Mouse (Mus musculus): ENCODE results near the gene Nfxl1.
"Not testable (repeated sequence)": the region's sequence is repeated elsewhere in the genome, so short reads cannot be mapped to it uniquely, and the experiment has no call there.

The Nfxl1 gene

GRCm38 (mm10) chr5:72559544-72560049, at the start of gene Nfxl1:
Gene Nfxl1, minus strand, starts transcription at chr5:72559684.
- DNase-seq (ENCODE audit: low spot score) = peak; percentile 98

- no peak for DNase-seq (ENCODE audit: low spot score)
Observed at GRCm38 (mm10) chr5:72603138-72603537, 43.7 kb upstream of the Nfxl1 start.

GRCm38 (mm10) chr5:72601006-72601405, 41.5 kb upstream of the Nfxl1 start:
- DNase-seq (ENCODE audit: low spot score) = peak; percentile 73

- DNase-seq (ENCODE audit: low spot score) = no peak
Observed at GRCm38 (mm10) chr5:72587192-72587681, 27.8 kb upstream of the Nfxl1 start, which contains the start of gene Gm5868. Gene Gm5868, minus strand, starts transcription at chr5:72587551.

DNA sequence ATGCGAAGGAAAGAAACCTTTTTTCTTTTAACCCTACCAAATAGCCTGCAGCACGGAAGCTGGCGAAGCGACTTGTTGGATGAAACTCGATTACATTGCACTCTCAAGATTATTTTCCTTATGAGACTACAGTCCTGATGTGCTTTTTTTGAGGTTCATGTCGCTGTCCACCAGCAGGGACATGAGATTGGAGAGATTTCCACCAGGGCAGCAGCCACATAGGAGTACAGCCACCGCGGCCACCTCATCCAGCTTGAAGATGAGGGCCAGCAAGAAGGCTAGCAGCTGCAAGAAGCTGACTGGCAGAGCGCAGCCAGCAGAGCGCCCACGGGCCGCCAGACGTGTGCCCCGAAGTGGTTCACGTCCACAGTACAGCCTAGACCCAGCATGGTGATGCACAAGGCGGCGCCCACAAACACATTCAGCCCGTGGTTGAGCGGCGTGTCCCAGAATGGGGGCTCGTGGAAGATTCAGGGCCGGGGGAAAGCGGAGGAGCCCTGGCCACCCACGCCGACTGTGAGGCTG, 27.2 kb upstream of the Nfxl1 start:
- not testable (repeated sequence) for DNase-seq (ENCODE audit: low spot score)

DNA sequence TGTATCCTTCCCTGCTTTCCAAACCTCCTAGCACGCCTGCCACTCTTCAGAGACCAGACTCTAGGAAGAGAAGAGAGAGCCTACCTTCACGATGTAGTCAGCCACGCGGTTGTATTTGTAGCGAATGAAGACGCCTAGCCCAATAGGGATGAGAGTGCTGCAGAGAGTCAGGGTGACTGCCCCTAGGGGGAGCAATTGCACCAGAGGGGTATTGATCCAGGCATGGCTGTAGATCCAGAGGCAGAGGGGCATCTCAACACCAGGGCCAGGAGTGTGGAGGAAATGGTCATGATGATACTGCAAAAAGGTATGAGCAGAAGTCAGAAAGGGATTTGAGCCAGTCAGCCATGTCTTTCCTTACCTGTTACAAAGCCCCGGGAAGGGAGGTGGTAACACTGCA, 26.6 kb upstream of the Nfxl1 start:
- not testable (repeated sequence) for DNase-seq (ENCODE audit: low spot score)

GRCm38 (mm10) chr5:72580970-72581332, 21.5 kb upstream of the Nfxl1 start, which contains the start of gene Zar1:
Gene Zar1, minus strand, starts transcription at chr5:72581254.
- DNase-seq (ENCODE audit: low spot score) = not testable (repeated sequence)

- DNase-seq (ENCODE audit: low spot score) = peak; percentile 49
Observed at GRCm38 (mm10) chr5:72580088-72580969, 20.8 kb upstream of the Nfxl1 start.

- DNase-seq (ENCODE audit: low spot score) = not testable (repeated sequence)
Observed at GRCm38 (mm10) chr5:72579599-72579998, 20.1 kb upstream of the Nfxl1 start.

DNA sequence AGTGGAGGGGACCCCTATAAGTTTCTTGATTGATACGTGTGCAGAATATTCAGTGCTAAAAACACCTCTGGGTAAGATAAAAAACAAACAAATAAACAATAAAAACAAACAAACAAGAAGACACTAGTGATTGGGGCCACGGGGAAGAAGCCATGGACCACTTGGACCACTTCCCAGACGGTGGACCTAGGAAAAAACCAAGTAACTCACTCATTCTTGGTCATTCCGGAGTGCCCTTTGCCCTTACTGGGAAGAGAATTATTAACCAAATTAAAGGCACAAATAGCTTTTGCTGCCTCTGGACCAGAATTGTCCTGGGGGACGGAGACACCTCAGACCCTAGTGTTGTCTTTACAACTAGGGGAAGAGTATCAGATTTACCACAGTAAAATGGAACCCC, 6.1 kb upstream of the Nfxl1 start:
- DNase-seq (ENCODE audit: low spot score) = no peak

- DNase-seq (ENCODE audit: low spot score) = not testable (repeated sequence)
Observed at GRCm38 (mm10) chr5:72563183-72563582, 3.7 kb upstream of the Nfxl1 start.

- DNase-seq (ENCODE audit: low spot score) = no peak
Observed at GRCm38 (mm10) chr5:72560976-72561628, 1.6 kb upstream of the Nfxl1 start.

DNA sequence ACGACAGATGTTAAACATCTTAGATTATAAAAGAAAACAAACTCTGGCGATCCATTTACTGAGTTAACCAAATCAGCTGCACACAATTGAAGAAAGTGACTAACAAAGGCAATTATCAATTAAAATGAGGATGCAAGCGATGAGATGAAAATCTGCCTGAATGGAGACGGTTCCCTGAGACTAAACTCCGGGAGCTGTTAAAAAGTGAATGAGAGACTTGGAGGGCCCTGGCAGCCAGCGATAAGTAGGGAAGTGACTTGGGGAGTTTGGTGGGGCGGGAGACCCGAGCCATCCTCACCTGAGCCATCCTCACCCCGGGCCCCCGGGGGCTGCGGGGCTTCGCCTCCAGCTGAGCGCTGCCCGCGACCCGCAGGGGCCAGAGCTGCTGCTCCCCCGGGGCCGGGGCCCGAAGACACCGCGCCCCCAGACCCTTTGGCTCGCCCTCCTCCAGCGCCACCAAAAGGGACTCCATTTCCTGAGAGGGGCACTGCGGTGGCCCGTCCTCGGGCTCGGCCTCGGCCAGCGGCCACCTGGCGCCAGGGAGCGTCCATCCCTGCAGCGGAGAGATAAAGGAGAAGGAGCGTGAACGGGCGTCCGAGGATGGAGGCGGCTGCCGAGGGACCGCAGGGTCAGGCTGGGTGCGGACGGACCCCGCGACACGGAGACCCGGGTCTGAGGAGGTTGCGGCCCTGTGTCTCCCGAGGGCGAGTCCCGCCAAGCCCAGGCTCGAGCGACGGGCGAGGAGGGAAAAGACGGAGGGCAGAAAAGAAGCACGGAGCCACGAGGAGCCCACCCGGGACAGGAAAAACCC, 563 bp downstream of the Nfxl1 start:
- peak; percentile 68 for DNase-seq (ENCODE audit: low spot score)

DNA sequence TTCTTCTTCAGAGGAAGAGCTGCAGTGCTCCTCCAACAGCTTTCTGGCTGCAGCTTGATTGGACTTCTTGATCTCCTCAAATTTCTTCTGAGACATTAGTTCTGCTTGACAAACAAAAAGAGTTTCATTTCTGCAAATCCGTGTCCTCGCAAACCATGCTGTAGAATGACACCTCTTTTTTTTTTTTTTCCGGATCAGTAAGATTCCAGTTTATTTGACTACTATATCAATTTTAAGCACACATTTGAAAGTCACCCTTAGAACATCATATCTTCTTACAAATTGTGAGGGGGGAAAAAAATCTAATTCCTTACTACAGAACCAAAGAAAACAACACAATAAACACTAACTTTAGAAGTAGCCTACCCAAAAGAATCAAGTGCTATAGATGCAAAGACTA, 3.2 kb downstream of the Nfxl1 start:
- no peak for DNase-seq (ENCODE audit: low spot score)

DNA sequence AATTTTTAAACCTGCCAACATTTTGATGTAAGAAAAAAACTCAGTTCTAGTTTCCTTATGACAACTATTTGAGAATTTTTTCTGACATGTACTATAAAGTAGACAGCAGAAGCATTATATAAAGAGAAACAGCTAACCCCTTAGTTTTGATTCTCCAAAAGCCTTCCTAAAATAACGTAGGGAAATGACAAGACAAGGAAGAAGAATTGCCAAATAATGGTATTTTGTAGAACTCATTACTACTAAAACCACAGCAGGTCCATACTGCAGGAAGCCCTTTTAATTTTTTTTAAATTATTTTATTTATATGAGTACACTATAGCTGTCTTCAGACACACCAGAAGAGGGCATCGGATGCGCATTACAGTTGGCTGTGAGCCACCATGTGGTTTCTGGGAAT, 8.3 kb downstream of the Nfxl1 start:
- no peak for DNase-seq (ENCODE audit: low spot score)

DNA sequence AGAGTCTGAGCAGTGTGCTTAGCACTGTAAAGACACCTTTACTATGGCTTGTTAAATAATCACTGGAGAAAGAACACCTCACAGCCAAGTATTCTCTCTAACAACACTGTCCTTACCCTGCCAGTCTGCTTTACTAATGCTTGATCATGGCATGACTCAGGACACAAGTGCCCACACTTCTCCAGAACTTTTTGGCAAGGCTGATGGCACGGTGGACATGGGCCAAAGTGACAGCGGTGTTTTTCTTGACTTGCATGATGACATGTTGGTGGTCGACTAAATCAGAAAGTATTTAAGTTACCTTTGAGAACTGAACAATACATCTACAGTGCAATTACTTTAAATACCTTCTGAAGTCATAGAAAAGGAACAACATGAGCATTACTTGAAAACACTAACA, 30.6 kb downstream of the Nfxl1 start:
- no peak for DNase-seq (ENCODE audit: low spot score)

- no peak for DNase-seq (ENCODE audit: low spot score)
Observed at GRCm38 (mm10) chr5:72513808-72514207, 45.7 kb downstream of the Nfxl1 start.

DNA sequence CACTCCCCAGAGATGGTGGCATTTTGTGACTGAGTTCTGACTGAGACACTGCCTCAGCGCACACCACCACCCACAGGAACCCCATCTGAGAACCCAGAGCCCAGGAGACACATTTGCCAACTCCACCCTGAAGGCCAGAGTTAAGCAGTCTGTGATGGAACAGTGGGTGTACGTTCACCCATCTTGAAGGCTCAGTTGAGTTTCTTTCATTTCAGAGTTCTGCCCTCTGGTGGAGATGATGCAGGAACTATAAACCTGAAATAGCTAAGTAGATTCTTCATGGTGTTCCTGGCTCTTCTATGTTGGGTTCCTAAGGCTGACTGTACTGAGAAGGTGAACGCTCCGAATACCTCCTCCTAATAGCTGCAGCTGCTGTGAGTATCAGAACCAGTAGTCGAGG, 53.7 kb downstream of the Nfxl1 start:
- DNase-seq (ENCODE audit: low spot score) = no peak

DNA sequence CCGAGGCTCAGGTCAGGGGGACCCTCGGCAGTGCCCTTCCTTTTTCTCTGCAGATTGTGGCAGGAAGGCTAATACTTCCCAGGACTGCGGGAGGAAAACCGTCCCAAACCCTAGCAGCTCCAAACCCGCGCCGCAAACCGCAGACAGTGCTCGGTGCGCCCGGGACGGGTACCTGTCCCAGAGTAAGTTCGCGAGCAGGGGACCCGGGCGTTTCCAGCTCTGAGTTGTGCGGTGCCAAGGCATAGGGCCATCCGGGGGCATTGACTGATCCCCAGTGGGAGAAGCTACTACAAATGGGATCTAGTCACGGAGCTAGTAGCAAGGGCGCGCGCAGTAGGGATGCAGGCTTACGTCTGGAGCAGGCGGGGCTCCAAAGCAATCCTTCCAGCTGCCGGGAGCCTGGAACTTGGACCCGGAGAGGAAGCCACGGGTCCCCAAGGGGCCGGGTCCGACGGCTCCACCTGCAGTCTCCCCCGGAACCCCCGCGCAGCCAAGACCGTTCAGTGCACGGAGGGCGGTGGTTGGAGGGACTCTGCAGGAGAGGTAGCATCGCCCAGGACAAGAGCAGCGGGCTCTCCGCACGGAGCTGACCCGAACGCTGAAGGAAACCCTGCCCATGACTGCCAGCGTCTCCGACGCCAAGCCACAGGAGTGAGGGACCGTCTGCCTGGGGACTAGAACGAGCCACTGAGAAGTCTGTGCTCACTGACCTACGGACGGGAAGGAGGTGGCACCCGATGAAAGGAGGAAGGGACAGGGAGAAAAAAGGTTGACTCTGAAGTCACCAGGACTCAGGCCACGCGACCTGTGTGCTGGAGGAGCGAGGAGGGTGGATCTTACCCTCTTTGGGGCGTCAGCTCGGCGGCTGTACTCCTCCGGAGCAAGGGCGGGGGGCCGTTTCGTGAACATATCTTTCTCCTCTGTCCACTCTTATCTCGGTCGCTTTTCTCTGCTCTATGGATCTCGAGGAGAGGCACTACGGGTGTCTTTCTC, 55.7 kb downstream of the Nfxl1 start, which contains the start of gene Corin:
Gene Corin, minus strand, starts transcription at position 943 of the 993 bp plus-strand sequence.
- DNase-seq (ENCODE audit: low spot score) = peak; percentile 58

- no peak for DNase-seq (ENCODE audit: low spot score)
Observed at GRCm38 (mm10) chr5:72502778-72503177, 56.7 kb downstream of the Nfxl1 start.

Measured in testis, postnatal 10 days (tissue).